Mouse (Mus musculus) thymus, postnatal 14 days (tissue): ENCODE data around the gene P3h3.
"Not testable (repeated sequence)": the region's sequence is repeated elsewhere in the genome, so short reads cannot be mapped to it uniquely, and the experiment has no call there.

Experiments used
- DNase-seq: peaks from one replicate; pipeline ENCODE4 v3.0.0; 2021

Gene P3h3

DNA sequence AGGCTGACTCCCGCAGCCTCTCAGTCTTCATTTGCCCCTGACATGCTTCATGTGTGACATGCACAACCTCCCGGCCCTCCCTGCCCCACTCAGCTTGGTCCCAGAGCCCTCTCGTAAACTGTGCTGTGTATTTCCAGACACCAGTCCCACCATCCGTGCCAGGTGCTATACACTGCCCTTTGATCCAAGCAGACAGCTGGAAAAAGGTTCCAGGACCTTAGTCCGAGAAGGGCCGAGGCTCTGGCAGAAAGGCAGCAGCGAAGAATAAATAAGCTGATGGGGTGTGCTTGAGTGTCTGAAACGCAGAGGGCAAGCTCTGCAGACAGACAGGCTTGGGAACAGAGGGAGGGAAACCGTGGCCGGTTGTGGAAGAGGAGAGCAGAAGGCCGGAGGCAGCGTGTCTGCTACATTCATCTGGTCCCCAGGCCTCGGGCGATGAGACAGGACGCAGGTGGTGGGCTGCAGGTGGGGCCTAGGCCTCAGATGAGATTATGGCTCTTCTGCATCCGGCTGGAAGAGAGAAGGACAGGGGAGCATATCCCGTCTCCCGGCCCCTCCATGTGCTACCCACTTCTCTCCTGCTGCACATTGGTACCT lies 8.3 kb upstream of the P3h3 start:
- DNase-seq, result no peak

DNA sequence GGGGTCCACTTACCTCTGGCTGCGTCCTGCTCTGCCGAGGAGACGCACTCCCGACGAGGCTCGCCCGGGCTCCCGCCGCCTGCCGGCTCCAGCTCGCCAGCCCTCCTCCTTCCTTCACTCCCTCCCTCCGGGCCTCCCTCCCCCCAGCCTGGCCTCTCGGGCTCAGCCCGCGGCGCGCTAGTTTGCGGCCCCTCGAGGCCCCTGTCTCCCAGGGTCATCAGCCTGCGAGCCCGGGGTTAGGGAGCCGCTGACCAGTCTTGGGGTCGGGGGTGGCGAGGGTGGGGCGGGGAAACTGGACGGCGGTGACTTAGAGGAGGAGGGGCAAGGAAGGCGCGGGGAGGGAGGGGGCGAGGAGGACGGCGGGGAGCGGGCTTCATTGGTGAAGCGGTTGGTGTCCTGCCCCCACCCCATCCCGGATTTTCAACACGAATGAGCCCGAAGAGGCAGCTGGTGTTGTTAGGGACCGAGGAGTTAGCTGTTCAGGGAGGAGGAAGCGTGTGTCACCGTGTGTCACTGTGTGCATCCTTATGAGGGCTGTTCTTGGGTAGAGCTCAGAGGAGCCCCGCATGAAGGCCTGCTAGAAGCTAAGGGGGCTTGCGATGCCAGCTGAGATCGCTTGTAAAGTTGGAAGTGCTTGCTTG lies 6.2 kb upstream of the P3h3 start, which contains the start of gene Gpr162:
Gene Gpr162 (minus strand): TSS at position 326 of the 641 bp plus-strand sequence.
- DNase-seq, result peak; percentile 76

DNA sequence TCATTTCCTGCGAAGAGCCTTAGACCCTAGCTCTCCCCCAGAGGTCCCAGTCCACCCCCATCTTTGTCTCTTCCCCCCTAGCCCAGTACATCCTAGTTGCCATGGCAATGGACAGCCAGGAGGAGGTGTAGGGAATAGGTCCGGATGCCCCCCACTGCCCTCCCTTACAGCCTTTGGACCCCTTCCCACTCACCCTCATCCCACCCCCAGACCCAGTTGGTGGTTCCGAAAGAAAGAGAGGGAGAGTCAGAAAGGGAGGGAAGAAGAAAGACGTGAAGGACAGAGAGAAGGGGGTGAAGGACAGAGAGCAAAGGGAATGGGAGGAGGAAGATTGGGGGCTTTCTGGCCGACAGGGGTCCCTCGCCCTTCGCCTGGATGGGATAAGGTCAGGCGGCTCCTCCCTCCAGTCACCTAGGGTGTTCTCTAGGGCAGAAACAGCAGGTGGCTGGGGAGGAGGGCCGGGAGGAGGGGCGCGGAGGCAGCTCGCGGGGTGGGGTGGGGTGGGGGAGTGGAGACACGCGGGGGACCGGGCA lies 5.6 kb upstream of the P3h3 start:
- peak; percentile 88 for DNase-seq

DNA sequence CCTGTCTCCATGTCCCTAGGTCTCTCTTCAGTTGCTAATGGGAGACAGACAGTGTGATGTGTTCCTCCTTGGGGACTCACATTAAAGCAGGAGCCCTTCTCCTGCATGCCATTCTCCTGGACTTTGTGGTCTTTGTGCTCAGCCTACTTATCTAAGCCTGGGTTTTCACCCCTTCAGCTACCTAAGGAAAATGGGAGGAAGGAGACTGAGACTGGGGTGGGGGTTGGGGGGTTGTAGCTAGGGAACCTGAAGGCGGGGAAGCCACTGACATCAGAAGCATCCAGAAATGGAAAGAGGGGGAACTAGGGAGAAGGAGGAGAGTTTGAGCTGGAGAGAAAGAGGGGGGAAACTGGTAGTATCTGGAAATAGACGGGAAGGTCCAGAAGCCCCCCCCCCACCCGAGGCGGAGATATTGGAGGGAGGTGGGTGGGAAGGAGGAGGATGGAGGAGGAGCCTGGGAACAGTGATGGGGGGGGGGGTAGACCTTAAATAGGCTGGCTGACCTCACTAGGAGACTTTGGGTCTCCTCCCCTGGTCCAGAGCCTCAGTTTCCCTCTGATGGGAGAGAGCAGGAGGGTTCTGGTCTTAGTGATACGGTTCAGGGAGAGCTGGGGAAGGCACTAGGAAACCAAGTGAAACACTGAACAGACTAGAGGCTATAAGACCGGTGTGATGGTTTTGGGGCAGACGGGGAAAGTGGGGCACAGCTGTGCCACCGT lies 5.0 kb upstream of the P3h3 start:
- DNase-seq, result no peak

DNA sequence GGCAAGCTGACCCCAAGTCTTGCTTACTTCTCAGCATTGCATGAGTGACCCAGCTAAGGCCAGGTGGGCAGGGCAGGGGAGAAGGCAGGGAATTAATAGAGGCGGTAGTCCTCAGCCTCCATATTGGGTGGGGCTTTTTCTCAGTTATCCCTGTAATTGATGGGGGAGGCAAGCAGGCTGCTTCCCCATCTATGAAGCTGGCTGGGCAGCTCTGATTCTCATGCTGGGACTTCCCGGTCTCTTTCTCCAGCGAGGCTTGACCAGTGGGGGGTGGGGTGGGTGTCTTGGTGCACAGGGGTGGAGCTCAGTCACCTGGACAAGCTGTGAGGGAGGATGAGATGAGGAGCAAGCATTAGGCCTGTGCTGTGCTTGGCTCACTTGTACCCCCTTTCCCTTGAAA lies 4.2 kb upstream of the P3h3 start:
- no peak for DNase-seq

DNA sequence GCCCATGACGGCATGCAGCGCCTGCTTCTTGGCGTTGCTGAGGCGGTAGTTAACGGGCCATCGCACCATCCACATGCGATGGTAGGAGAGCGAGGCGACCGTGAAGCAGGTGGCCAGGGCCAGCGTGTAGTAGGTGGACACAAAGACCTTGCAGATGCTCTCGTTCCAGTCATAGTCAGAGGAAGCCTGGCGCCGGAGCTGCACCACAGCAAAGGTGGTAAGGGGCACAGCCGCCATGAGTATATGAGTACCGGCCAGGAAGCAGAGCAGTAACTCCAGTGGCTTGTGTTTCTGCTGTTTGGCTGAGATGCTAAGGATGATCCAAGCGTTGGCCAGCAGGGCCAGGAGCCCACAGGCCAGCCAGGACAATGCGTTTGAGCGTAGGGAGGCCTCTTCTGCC lies 3.7 kb upstream of the P3h3 start:
- peak; percentile 23 for DNase-seq

DNA sequence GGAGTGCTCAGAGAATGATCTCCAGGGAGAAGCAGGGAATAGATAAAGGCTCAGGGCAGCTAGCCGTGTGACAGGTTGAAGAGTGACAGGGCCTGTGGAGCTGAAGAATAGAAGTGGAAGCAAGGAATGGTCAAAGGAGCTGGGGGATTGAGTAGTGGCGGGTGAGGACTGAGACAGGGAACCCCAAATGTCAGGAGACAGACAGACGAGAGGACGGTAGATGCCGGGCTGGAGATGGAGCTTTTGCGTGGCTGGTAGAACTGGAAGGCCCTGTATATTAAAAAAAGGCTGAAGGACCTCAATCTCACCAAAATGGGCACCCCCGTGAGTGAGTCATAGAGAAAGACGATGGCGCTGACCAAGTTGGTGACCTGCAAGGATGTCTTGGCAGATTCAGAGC lies 3.0 kb upstream of the P3h3 start:
- DNase-seq, result no peak

DNA sequence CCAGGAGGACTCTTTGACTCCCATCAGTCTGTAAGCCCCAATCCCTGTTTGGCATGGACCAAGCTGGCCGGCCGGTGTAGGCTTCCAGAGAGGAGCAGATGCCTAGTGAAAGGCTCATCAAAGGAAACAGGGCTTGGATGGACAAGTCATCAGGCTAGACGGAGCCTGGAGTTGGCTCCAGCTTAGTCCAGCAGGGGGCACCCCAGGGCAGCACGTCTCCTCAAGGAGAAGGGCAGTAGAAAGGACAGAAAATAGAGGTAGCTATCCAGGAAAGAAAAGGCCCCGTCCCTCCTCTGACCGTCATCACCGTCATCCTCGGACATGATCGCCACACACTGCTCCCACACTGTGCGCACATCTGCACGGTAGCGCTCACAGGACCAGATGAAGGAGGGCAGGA lies 2.2 kb upstream of the P3h3 start:
- peak; percentile 93 for DNase-seq

DNA sequence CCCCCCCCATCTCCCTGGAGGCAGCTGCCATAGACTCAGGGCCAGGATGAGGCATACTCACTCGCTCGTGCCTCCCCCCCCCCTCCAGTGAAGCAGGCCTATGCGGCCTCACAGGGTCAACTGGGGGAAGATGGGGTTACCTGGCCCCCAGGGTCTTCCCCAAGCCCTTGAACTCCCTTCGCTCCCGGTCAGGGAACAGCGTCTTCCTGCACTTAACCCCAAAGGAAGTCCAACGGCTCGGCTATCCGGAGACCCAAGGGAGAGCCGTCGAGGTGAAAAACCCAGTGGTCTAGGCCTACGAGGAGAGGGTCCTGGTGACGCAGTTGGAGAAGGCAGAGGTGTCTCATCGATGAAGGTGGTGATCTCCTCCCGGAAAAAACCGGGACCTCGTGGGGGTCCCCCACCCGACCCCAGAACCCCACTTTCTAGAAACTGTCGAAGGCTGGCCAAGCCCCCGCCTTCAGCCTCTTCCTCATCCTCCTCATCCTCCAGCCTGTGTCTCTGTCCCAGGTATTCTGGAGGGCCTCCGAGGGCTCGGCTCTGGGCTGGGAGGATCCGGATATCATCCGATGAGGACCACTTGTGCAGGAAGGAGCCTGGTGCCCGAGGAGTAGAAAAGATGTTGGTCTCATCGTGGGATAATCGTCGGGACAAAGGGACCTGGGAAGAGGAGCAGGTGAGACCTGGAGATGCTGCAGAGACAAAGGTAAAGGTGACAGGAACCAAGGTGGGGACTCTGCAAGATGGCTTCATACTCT lies 1.2 kb upstream of the P3h3 start:
- DNase-seq, result no peak

DNA sequence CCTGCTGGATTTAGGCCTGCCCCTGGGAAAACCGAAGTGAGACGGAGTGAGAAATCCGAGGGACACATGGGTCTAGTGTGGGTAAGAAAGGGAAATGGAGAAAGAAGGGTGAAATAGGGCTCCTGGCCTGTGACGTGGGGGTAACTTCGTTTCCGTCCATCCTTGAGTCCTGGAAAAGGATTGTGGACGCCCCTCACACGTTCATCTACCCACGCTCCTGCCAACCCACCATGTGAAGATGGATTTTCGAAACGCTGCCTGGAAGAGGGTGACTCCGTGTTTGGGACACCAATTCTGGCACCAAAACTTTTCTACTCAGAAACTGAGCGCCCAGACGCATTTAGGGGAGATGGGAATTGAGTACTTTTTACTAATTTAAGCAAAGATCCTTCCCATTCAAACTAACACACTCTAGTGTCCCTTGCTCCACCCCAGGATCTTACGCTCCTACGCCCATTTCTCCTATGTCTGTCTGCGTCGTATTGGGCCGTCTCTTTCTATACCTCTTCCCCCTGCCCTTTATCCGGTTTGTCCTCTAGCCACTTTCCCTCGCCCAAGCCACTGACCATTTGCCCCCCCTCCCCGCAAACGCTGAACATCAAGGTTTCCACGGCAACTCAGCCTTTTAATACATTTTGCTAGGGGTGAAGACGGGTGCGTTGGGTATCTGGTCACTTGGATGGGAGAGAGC lies 433 bp upstream of the P3h3 start:
- peak; percentile 24 for DNase-seq

DNA sequence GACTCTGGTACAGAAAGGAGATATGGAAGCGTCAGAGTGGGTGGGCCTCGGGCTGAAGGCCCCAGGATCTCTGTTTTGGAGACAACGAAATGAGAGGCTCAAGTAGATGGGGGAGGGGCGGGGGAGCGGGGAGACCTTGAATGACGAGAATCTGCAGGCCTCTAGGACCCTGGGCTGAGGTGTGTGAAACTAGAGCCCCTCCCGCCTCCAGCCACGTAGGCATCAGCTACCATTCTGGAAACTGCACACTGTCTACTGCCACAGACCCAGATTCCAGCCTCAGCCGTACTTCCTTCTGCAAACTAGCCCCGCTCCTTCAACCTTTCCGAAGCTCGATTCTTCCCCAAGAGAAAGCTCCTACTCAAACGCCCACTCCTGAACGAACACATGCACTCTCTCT lies 1.2 kb downstream of the P3h3 start:
- DNase-seq, result peak; percentile 19

DNA sequence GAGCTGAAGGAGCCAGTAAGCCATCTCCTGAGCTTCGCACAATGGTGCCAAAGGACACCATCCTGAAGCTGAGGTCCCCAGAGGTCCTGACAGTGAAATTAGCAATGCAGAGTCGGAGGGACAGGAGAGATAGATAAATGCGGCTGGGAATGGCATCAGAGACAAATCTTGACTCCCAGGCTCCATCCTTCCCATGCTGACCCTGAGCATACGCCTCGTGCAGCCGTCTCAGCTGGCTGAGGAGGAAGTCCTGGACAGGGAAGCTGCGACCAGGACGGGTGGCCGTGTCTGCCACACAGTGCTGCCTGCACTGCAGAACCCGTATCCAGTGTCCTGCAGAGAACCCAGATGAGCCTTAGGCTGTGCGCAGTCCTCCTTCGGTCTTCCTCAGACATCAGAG lies 2.9 kb downstream of the P3h3 start:
- DNase-seq, result no peak

DNA sequence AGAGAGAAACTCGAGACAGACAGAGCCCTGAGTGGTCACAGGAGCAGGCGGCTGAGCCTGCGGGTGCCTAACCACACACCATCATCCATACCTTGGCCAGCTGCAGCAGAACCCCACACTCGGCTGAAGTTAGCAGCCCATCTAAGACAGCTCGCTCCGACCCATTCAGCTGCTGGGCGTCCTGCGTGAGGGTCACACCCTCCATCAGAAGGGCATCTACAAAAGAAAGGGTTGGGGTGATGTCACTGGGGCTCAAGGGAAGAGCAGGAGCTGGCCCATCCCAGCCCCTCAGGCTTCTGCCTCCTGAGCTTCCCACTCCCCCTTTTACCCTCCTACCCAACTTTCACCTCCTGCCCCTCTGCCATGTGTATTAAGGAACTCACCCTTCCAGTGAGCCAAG lies 7.0 kb downstream of the P3h3 start:
- no peak for DNase-seq

DNA sequence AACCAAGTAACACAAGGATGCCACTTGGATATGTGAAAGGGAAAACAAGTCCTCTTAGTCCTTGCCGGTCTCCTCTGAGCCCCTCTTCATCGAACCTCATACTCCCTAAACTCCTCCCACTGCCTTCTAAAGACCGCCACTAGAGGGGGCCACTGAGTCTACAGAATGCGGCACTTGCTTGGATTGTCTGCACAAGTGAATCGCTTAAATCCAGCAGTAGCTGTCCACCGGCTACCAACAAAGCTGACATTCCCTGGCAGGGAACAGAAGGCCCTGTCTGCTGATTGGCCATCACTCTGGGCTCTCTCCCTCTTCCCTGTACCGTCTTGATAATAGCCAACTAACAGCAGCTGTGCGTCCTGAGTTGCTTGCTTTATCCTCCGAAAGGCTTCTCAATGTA lies 10.2 kb downstream of the P3h3 start:
- DNase-seq, result peak; percentile 95

DNA sequence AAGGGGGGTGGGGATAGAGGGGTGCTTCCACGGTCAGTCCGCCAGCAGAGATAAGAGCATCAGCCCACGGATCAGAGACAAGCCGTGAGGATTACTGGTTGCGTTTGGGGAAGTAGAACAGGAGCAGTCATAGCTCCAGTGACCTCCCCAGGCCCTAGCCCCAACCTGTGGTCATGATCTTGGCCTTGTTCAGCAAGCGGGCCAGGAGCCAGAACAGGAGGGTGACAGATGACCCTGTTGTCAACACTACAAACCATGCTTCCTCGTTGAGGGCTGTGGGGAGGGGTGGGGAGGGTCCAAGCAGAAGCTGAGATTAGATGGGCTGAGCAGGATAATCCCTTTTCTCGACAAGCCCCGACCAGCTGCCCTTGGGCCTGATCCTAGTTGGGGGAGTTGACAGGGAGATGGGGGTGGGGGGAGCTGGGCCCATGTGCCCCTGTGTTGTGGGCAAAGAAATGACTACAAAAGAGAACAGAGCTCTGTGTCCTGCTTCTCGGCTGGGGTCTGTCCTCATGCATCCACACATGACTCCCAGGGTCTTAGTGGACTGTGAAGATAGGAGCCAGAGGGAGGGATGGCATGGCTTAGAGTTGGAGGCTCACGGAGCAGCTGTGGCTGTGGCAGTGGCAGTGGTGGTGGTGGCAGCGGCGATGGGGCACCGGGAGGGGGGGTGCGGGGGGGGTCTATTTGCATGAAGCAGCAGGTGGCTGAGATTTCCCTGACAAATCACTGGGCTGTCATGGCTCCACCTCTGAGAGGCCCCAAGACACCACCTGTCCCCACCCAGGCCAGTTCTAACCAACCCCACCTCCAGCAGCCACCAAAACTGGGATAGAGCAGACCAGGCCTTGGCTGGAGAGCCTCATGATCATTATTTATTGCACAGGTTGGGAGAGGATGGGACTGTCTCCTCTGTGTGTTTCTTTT lies 17.0 kb downstream of the P3h3 start, which contains the start of gene Gnb3:
Gene Gnb3 (minus strand): TSS at position 35 of the 927 bp plus-strand sequence.
- DNase-seq, result no peak

DNA sequence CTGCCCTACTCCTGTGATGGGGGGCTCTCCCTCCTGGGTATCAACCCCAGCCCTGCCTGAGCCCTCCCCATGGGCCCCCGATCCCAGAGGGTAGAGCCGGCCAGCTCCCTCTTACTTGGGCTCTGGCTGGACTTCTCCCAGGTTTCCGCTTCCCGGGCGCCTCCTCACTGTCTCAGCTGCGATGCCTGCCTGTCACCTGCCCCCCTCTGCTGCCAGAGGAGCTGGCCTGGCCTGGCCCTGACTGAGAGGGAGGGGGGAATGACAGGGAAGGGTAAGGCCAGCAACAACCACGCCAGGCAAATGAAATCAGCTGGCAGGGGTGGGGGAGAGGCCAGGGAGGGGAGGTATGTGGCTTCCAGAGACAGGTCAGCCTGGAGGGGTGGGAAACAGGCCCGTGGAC lies 17.7 kb downstream of the P3h3 start:
- no peak for DNase-seq

DNA sequence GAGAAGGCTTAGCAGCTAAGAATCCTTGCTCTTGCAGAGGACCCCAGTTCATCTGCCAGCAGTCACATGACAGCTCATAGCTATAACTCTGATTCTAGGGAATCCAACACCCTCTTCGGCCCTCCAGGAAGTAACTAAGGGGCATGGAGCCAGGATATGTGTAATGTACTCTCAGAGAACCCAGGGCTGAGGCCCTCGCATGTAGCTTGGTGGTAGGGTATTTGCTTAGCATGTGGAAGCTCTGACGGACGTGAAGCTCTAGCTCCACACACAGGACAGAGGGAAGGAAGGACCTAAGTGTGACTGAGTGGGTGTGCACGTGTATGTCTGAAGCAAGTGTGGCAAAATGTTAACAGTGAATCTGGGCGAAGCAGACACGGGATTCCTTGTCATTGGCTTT lies 21.1 kb downstream of the P3h3 start:
- no peak for DNase-seq

DNA sequence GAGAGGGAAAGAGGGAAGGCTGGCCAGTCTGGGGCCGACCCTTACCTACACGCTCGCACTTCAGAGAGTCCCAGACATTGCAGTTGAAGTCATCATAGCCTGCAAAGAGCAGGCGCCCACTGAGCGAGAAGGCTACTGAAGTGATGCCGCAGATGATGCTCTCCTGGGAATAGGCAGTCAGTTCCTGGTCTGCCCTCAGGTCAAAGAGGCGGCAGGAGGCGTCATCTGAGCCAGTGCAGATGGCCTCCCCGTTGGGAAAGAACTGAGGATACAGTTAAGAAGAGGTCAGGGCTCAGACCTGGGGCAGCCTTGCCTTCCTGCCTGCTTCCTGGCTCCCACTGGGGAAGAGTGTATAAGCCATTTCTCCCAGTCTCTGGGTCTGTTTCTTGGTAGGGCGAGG lies 22.0 kb downstream of the P3h3 start:
- no peak for DNase-seq

DNA sequence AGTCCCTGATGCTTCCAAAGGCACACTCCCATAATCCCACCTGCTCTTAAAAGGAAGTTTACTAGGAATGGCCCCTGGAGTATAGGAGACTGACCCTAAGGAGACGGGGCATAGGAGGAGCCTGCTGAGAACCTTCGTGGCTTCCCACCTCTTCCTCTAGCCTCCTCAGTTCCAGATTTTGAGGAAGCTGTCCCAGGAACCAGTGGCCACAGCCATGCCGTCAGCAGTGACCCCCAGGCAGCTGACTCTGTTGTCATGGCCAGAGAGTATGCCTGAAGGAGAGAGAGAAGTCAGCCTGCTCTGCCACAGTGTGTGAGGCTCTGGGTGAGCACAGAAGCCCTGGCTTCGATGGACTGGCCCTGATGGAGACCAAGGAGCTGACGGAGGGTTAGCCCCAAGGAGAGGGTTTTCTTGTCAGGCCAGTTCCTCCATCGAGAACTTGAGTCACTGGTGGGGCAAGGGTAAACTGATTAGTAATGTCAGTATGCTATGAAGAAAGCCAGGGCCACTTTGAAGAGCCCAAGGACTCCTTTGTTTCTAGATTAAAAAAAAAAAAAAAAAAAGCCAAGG lies 23.0 kb downstream of the P3h3 start:
- DNase-seq, result no peak

DNA sequence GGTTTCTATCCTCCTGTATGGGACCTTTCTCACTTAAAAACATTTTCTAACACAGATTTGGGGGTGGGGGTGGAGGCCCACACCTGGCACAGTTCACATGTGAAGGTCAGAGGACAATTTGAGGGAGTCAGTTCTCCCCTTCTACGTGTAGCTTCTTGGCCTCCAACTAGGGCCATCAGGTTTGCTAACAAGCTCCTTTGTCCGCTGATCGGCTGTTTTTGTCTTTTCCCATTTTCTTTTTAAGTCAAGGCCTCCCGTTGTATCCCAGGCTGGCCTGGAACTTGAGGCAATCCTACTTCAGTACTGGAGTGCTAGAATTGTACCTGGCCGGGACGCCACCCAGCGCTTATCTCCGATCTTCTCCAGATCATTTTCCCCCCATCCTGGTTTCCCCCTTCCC lies 25.9 kb downstream of the P3h3 start:
- DNase-seq, result no peak

DNA sequence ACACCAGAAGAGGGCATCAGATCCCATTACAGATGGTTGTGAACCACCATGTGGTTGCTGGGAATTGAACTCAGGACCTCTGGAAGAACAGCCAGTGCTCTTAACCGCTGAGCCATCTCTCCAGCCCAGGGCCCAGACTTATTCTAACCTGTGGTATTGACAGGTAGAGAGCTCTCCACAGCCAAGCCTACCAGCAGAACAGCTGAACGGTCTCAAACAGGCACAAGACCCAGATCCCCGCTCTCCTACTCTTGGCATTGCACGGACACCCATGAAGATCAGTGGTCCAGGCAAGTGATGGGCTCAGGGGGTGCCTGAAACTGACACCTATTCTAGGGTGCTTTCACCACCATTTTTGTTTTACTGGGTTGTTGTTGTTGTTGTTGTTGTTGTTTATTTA lies 26.4 kb downstream of the P3h3 start:
- not testable (repeated sequence) for DNase-seq
